Mouse (Mus musculus) liver, adult (tissue): ENCODE results near the gene Cemip2.

Source experiments
- GATA4 ChIP-seq: IDR thresholded peaks from 2 replicates; pipeline ENCODE4 v1.6.1; 2014; ENCODE audit warnings: mild to moderate bottlenecking, low read length; ENCODE audit not compliant: insufficient replicate concordance

Cemip2 gene

GRCm38 (mm10) chr19:21868471-21868870 is 90.3 kb downstream of the Cemip2 start:
- TF ChIP-seq GATA4 = no peak

- peak; percentile 66; the same call in 1 of the 2 replicates for TF ChIP-seq GATA4
These were observed 104.2 kb downstream of the Cemip2 start for GRCm38 (mm10) chr19:21882110-21882940.

GRCm38 (mm10) chr19:21883053-21883452 is 104.9 kb downstream of the Cemip2 start:
- no peak for TF ChIP-seq GATA4

- TF ChIP-seq GATA4 = no peak
These were observed 105.8 kb downstream of the Cemip2 start for GRCm38 (mm10) chr19:21883922-21884321.

GRCm38 (mm10) chr19:21884385-21884784 is 106.2 kb downstream of the Cemip2 start:
- no peak for TF ChIP-seq GATA4

GRCm38 (mm10) chr19:21886166-21886657 is 108.1 kb downstream of the Cemip2 start:
- TF ChIP-seq GATA4 = peak; percentile 93

- TF ChIP-seq GATA4 = peak; percentile 94
These were observed 112.6 kb downstream of the Cemip2 start for GRCm38 (mm10) chr19:21890699-21891098.

- no peak for TF ChIP-seq GATA4
These were observed 116.7 kb downstream of the Cemip2 start for GRCm38 (mm10) chr19:21894792-21895191.

GRCm38 (mm10) chr19:21895540-21895939 is 117.4 kb downstream of the Cemip2 start:
- TF ChIP-seq GATA4 = no peak

- TF ChIP-seq GATA4 = peak; percentile 65; the same call in 1 of the 2 replicates
These were observed 119.1 kb downstream of the Cemip2 start for GRCm38 (mm10) chr19:21897122-21897827.

GRCm38 (mm10) chr19:21898015-21898939 is 120.1 kb downstream of the Cemip2 start:
- TF ChIP-seq GATA4 = no peak
